Mouse (Mus musculus) G1E (cell line): Measurements from ENCODE around the gene Pde4d.

Experiments used
- CTCF ChIP-seq: IDR thresholded peaks from 2 replicates; pipeline ENCODE4 v1.5.1; 2012; ENCODE audit warnings: low read depth, low read length, inconsistent platforms, mixed read lengths
- GATA1 ChIP-seq: IDR thresholded peaks from 2 replicates; pipeline ENCODE4 v1.6.1; 2012; ENCODE audit warnings: borderline replicate concordance, low read length, inconsistent platforms, mixed read lengths
- GATA2 ChIP-seq: IDR thresholded peaks from 2 replicates; pipeline ENCODE4 v1.6.1; 2012; ENCODE audit warnings: low read depth, low read length, inconsistent platforms, borderline replicate concordance
- POLR2AphosphoS5 ChIP-seq: IDR thresholded peaks from 2 replicates; pipeline ENCODE4 v1.6.1; 2012; ENCODE audit warnings: low read depth, low read length, inconsistent platforms; ENCODE audit not compliant: insufficient replicate concordance
- TAL1 ChIP-seq: conservative IDR thresholded peaks from 2 replicates; pipeline ENCODE4 v1.6.1; 2012; ENCODE audit warnings: low read depth, low read length, inconsistent platforms, mixed read lengths

GRCm38 (mm10) chr13:109440331-109440730, 990.6 kb downstream of the Pde4d start:
- TF ChIP-seq GATA1 (no peak), CTCF (no peak), TAL1 (no peak), POLR2AphosphoS5 (no peak), GATA2 (no peak)
